Comparison of ENCODE assay signal across 11 mouse cellular contexts in genomic region chr11:109266161-109266910, GRCm38 (mm10). TPM values are rescaled to one million over a fixed set of nuclear protein-coding genes. Genes with fewer than 3 reads are reported as not detected.
DNase-seq lines count a peak whose midpoint lies in the region.
"Had no signal": no experiment of that assay in that cellular context is flagged by ENCODE, and none has a peak within 500 bp of the region (broad histone marks: within the 10 kb centered on the region; RNA-seq: fewer than 3 reads in every experiment).

No protein-coding gene starts in this region.

- DNase-seq in gastrocnemius, postnatal 10 days: peak; percentile 22
- DNase-seq in gastrocnemius, adult 8-10 months (ENCODE audit: low spot score in 2 of 2): no peak
- DNase-seq in urinary bladder, postnatal 14 days (ENCODE audit: low spot score): peak; percentile 20
- no peak for DNase-seq in urinary bladder, postnatal 10 days (ENCODE audit: low spot score)
- peak; percentile 41 for DNase-seq in right cerebral cortex, adult 18-20 months
- no peak for DNase-seq in ovary, postnatal 36 days (ENCODE audit: low spot score)
- DNase-seq in adrenal gland, postnatal 10 days: no peak
- DNase-seq: adrenal gland, adult 8-10 months; cerebellum, adult 2 months; kidney, adult 18-20 months; liver, embryonic 13.5 days had no signal

RNA-seq across cellular contexts. Expression of gene Rgs9, which starts 31.6 kb away (rescaled TPM):
- under 1 TPM; 0.63 to 0.99 TPM for total RNA-seq in gastrocnemius, postnatal 10 days (2021)
- total RNA-seq in gastrocnemius, adult 8-10 months (2022): not detected
- 1 to 10 TPM; 5.3 to 7.8 TPM for total RNA-seq in adrenal gland, postnatal 10 days (2021)

Comparison
In these comparisons a context has a peak if more than half of its experiments do, and no peak if none do; other contexts are left out.
1. DNase-seq: peak in gastrocnemius, postnatal 10 days (single experiment), urinary bladder, postnatal 14 days (single experiment) and right cerebral cortex, adult 18-20 months (single experiment); none in gastrocnemius, adult 8-10 months (0 of 2), urinary bladder, postnatal 10 days (single experiment), ovary, postnatal 36 days (single experiment) and adrenal gland, postnatal 10 days (single experiment).